Mouse (Mus musculus): ENCODE measurements around the gene Ffar3.
"Not testable (repeated sequence)": the region's sequence is repeated elsewhere in the genome, so short reads cannot be mapped to it uniquely, and the experiment has no call there.

Gene Ffar3

GRCm38 (mm10) chr7:30846505-30847053 lies 9.4 kb downstream of the Ffar3 start:
- no peak for DNase-seq (ENCODE audit: low read depth in 2 of 2, low spot score in 2 of 2)

GRCm38 (mm10) chr7:30844676-30845297 lies 11.2 kb downstream of the Ffar3 start:
- DNase-seq (ENCODE audit: low read depth in 2 of 2, low spot score in 2 of 2), result no peak

- DNase-seq (ENCODE audit: low read depth in 2 of 2, low spot score in 2 of 2), result no peak
Observed at GRCm38 (mm10) chr7:30842092-30842491, 13.9 kb downstream of the Ffar3 start.

- no peak for DNase-seq (ENCODE audit: low read depth in 2 of 2, low spot score in 2 of 2)
Observed at GRCm38 (mm10) chr7:30841379-30841778, 14.6 kb downstream of the Ffar3 start.

DNA sequence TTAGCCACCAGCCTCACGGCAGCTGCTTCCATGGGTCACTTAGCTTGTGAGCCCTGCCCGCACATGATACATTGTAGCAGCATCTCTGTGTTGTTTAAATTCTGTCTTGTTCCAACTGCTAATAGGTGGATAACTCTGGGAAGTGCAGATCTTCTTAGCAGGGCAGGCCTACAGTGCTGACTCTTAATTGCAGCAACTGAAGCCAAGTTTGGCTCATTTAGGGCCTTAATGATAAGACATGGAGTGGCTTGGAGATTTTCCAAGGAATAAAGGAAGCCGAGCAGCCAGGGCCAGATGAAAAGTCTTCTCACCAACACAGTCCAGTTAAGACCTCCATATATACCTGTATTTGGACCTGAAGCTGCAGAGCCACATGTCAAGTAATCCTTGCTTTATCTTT lies 15.7 kb downstream of the Ffar3 start:
- no peak for DNase-seq (ENCODE audit: low read depth in 2 of 2, low spot score in 2 of 2)

GRCm38 (mm10) chr7:30837277-30837676 lies 18.7 kb downstream of the Ffar3 start:
- DNase-seq (ENCODE audit: low read depth in 2 of 2, low spot score in 2 of 2), result no peak

DNA sequence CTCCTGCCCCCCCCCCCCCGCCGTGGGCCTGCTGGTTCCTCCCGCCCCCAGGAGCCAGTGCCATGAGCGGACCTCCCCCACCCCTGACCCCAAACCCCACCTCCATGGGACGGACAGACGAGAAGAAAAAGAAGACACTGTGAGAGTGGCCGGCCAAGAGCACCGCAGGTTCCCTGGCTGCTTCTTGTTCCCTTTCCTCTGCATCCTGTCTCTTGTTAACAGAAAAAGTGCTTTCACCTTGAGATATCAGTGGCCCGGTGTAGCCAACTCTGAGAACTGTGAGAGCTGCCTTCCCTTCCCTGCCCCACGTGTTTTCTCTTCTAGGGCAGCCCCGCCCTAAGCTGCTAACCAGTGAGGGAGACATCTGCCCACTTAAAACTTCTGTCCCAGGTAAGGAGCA lies 23.3 kb downstream of the Ffar3 start:
- DNase-seq (ENCODE audit: low read depth in 2 of 2, low spot score in 2 of 2), result not testable (repeated sequence)

GRCm38 (mm10) chr7:30832261-30832660 lies 23.7 kb downstream of the Ffar3 start:
- DNase-seq (ENCODE audit: low read depth in 2 of 2, low spot score in 2 of 2), result peak; percentile 6 to 8

GRCm38 (mm10) chr7:30829428-30829827 lies 26.6 kb downstream of the Ffar3 start:
- no peak for DNase-seq (ENCODE audit: low read depth in 2 of 2, low spot score in 2 of 2)

- DNase-seq (ENCODE audit: low read depth in 2 of 2, low spot score in 2 of 2), result not testable (repeated sequence)
Observed at GRCm38 (mm10) chr7:30828871-30829270, 27.1 kb downstream of the Ffar3 start.

GRCm38 (mm10) chr7:30826660-30827059 lies 29.3 kb downstream of the Ffar3 start:
- no peak for DNase-seq (ENCODE audit: low read depth in 2 of 2, low spot score in 2 of 2)

GRCm38 (mm10) chr7:30824306-30824705 lies 31.7 kb downstream of the Ffar3 start:
- DNase-seq (ENCODE audit: low read depth in 2 of 2, low spot score in 2 of 2), result no peak

GRCm38 (mm10) chr7:30823675-30824074 lies 32.3 kb downstream of the Ffar3 start, which contains the start of gene Ffar2:
Gene Ffar2 (minus strand): TSS chr7:30823775.
- DNase-seq (ENCODE audit: low read depth in 2 of 2, low spot score in 2 of 2), result no peak

- DNase-seq (ENCODE audit: low read depth in 2 of 2, low spot score in 2 of 2), result no peak
Observed at GRCm38 (mm10) chr7:30821532-30821931, 34.4 kb downstream of the Ffar3 start.

DNA sequence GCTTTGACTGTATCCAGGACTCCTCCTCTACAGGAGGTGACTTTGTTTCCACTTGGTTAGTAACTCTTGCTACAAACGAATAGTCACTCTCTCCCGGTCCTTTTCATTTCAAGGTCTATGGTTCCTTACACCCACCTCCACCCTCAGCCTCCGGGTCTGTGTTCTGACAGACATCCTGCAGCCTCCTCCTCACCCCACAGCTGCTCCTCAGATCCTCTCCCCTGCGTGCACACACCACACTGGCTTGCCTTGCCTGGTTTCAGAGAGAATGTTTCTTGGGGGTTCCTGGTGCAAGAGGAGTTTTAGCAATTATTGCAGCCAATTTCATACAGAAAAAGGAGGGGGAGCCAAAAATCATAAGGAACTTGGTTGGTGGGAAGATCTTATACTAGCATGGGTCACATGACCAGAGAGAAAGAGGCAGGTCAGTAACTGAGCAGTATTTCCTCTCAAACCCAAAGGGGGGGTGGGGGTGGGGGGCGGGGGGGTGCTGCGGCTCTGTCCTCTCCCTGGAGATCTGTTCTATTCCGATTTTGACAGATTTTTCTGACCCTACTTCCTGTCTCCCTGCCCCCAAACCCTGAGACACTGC lies 35.0 kb downstream of the Ffar3 start:
- DNase-seq (ENCODE audit: low read depth in 2 of 2, low spot score in 2 of 2), result no peak

DNA sequence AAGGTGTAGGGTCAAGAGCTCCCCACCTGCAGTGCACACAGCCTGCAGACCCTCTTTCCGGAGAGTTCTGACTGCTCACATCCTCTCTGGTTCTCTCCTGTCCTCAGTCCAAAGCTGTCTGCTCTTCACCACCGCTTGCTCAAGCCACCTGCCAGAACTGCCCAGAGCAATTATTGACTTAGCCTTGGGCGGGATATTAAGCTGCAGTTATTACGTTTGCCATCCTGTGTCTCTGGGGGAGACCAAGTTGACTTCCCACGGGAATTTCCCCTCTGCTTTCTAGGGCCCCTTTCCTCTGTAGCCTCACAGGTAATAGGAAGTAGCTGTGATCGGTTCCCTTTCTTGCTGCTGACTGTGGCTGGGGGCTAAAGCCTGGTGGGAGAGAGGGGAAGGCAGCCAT lies 35.8 kb downstream of the Ffar3 start:
- no peak for DNase-seq (ENCODE audit: low read depth in 2 of 2, low spot score in 2 of 2)

- no peak for DNase-seq (ENCODE audit: low read depth in 2 of 2, low spot score in 2 of 2)
Observed at GRCm38 (mm10) chr7:30812291-30812807, 43.6 kb downstream of the Ffar3 start.

DNA sequence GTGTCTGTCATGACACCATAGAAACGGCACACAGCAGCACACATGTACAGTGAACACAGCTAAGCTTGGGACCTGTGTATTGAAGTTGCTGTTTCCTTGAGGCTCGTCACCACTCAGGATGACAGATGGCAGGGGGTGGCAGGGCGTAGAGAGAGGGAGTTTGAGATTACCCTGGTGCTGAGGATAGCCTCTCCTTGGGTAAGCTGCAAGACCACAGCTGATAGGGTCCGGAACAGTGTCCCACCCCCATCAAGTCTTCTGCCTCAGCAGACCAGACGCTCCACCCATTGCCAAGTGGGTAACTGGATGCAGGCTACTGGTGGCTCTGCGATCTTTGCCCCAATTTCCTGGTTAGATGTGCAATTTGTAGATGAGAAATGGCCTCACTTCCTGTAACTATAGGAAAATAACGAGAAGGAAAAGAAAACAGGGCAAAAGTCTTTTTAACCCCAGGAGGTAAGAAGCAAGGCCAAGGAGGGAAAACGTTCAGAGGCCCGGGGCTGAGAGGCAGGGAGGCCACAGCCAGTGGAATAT lies 44.2 kb downstream of the Ffar3 start:
- no peak for DNase-seq (ENCODE audit: low read depth in 2 of 2, low spot score in 2 of 2)

- DNase-seq (ENCODE audit: low read depth in 2 of 2, low spot score in 2 of 2), result no peak
Observed at GRCm38 (mm10) chr7:30810319-30810718, 45.7 kb downstream of the Ffar3 start.

GRCm38 (mm10) chr7:30805924-30806323 lies 50.1 kb downstream of the Ffar3 start:
- DNase-seq (ENCODE audit: low read depth in 2 of 2, low spot score in 2 of 2), result peak; percentile 53 to 54
